Mouse (Mus musculus): ENCODE data around the gene Rnf181.

DNA sequence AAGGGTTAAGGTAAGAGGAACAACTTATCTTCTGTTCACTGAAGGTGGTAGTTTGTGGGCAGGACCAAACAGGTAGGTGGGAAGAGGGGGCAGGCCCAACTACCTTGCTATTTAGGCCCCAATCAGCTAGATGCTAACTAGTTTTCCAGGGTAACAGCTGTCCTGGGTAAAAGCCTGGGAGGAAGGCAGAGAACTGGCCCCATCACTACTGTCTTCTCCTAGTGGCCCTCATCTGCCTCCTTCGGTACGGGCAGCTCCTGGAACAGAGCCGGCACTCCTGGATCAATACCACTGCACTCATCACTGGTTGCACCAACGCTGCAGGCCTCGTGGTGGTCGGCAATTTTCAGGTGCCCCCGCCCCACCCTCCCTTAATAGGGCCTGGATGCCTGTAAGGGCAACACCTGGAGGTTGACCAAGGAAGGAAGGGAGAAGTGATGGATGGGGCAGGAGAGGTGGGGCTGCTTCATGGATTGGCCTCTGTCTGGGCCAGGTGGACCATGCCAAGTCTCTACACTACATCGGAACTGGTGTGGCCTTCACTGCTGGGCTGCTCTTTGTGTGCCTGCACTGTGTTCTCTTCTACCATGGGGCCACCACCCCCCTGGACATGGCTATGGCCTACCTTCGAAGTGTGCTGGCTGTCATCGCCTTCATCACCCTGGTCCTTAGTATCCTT, 8.5 kb downstream of the Rnf181 start:
- TF ChIP-seq CTCF (IDR thresholded peaks at IDR 0.05; ENCODE audit: control insufficient read depth, insufficient read depth, low read length), result no peak
- no peak for TF ChIP-seq POLR2A (IDR thresholded peaks at IDR 0.05; ENCODE audit: borderline replicate concordance, control insufficient read depth, low read depth, low read length)
